Mouse (Mus musculus): Measurements from ENCODE around the gene Siah3. TPM values are rescaled to one million over a fixed set of nuclear protein-coding genes. Genes with fewer than 3 reads are reported as not detected.

Gene Siah3
- polyA plus RNA-seq, 1 experiment from 2014 or later = not detected

Other genes starting within 250 kb of the Siah3 start
- gene Cpb2, start 213.7 kb upstream of the Siah3 start, polyA plus RNA-seq (2014; fragmentation: Nextera tagmentation; extraction: Ambion mirVana) = not detected in 2 replicates
- gene Zc3h13, start 171.6 kb upstream of the Siah3 start, polyA plus RNA-seq (2014; fragmentation: Nextera tagmentation; extraction: Ambion mirVana) = 20.1 and 20.9 TPM in 2 replicates
- not detected in 2 replicates for gene Spert, start 137.1 kb downstream of the Siah3 start, polyA plus RNA-seq (2014; fragmentation: Nextera tagmentation; extraction: Ambion mirVana)
- gene Erich6b, start 186.3 kb downstream of the Siah3 start, polyA plus RNA-seq (2014; fragmentation: Nextera tagmentation; extraction: Ambion mirVana) = not detected in 2 replicates

All from heart, embryonic 14.5 days (tissue).